30 mouse cellular contexts compared by ENCODE assay signal in genomic region chr7:68759148-68759724, GRCm38 (mm10). TPM values are rescaled to one million over a fixed set of nuclear protein-coding genes. Genes with fewer than 3 reads are reported as not detected.
DNase-seq lines count a peak whose midpoint lies in the region; ATAC-seq and TF ChIP-seq lines count a peak whose summit lies in the region.
"Had no signal": no experiment of that assay in that cellular context is flagged by ENCODE, and none has a peak within 500 bp of the region (broad histone marks: within the 10 kb centered on the region; RNA-seq: fewer than 3 reads in every experiment).

No protein-coding gene starts in this region.

- DNase-seq in induced T-regulatory cell, adult 2 months (ENCODE audit: low read depth) = peak; percentile 10
- DNase-seq in stomach, postnatal 0 days (ENCODE audit: low spot score) = no peak
- no peak for DNase-seq in left cerebral cortex, postnatal 25 days (ENCODE audit: low spot score in 2 of 2)
- DNase-seq: adrenal gland, adult 2 months; adrenal gland, postnatal 14 days; cerebellum, adult 11-12 months; cerebellum, adult 9-10 months; cerebellum, postnatal 14 days; gastrocnemius, postnatal 10 days; gastrocnemius, postnatal 36 days; heart, postnatal 10 days; heart, postnatal 36 days had no signal

- H3K4me2 ChIP-seq in kidney, embryonic 14.5 days (replicated peaks; ENCODE audit: low read depth, low read length) = no peak overlapping the region
- no peak overlapping the region for H3K4me2 ChIP-seq in stomach, postnatal 0 days (replicated peaks; ENCODE audit: low read depth)
- H3K4me2 ChIP-seq: embryonic facial prominence, embryonic 12.5 days; embryonic facial prominence, embryonic 15.5 days; forebrain, embryonic 13.5 days; heart, embryonic 12.5 days; heart, embryonic 15.5 days; hindbrain, embryonic 13.5 days had no signal

- H3K9me3 ChIP-seq in kidney, embryonic 14.5 days (ENCODE audit: control insufficient read depth, low read length) = no peaks in the 10 kb centered on the region
- H3K9me3 ChIP-seq in stomach, postnatal 0 days (ENCODE audit: control insufficient read depth, low read length) = no peaks in the 10 kb centered on the region
- H3K9me3 ChIP-seq: embryonic facial prominence, embryonic 12.5 days; embryonic facial prominence, embryonic 15.5 days; forebrain, embryonic 13.5 days; heart, embryonic 12.5 days; heart, embryonic 15.5 days; hindbrain, embryonic 10.5 days; hindbrain, embryonic 13.5 days had no signal

- no peaks in the 10 kb centered on the region for H3K4me1 ChIP-seq in kidney, embryonic 14.5 days (ENCODE audit: control insufficient read depth, insufficient read depth, low read length)
- H3K4me1 ChIP-seq in stomach, postnatal 0 days (replicated peaks; ENCODE audit: control insufficient read depth, insufficient read depth) = no peaks in the 10 kb centered on the region
- H3K4me1 ChIP-seq: embryonic facial prominence, embryonic 12.5 days; embryonic facial prominence, embryonic 15.5 days; forebrain, embryonic 13.5 days; heart, embryonic 12.5 days; heart, embryonic 15.5 days; hindbrain, embryonic 13.5 days had no signal

- peak; percentile 60 for ATAC-seq in activated CD4-positive, CD25-positive, alpha-beta regulatory T cell, adult 4 months
- peak; percentile 92 for ATAC-seq in megakaryocyte progenitor cell, adult 5-6 weeks (replicated peaks; ENCODE audit: poor library complexity)
- no peak for ATAC-seq in kidney, embryonic 14.5 days (ENCODE audit: low FRiP score, low TSS enrichment)
- ATAC-seq in stomach, postnatal 0 days (ENCODE audit: low FRiP score, low TSS enrichment) = no peak
- ATAC-seq: forebrain, embryonic 13.5 days; forebrain, embryonic 16.5 days; hindbrain, embryonic 16.5 days; intestine, postnatal 0 days; Patski had no signal

- TF ChIP-seq CTCF in stomach, postnatal 0 days (IDR thresholded peaks at IDR 0.05; ENCODE audit: low read depth) = no peak

- WGBS in kidney, embryonic 14.5 days = 83% methylated on average over 6 of the region's 6 CpGs
- 70% methylated on average over 6 of the region's 6 CpGs for WGBS in stomach, postnatal 0 days

- no peak overlapping the region for H3K27ac ChIP-seq in kidney, embryonic 14.5 days (ENCODE audit: low read depth, low read length)
- H3K27ac ChIP-seq in stomach, postnatal 0 days (replicated peaks) = no peak overlapping the region
- H3K27ac ChIP-seq: embryonic facial prominence, embryonic 12.5 days; embryonic facial prominence, embryonic 15.5 days; forebrain, embryonic 13.5 days; heart, embryonic 15.5 days; hindbrain, embryonic 10.5 days; hindbrain, embryonic 13.5 days had no signal

- intact Hi-C loops in left cerebral cortex, postnatal 25 days (cut with DNase I) = no loop called here

- no peak for TF ChIP-seq EP300 in stomach, postnatal 0 days (optimal IDR thresholded peaks at IDR 0.05)

- H3K9ac ChIP-seq in kidney, embryonic 14.5 days (ENCODE audit: low read depth, low read length) = no peak overlapping the region
- H3K9ac ChIP-seq in stomach, postnatal 0 days (ENCODE audit: low read length) = no peak overlapping the region
- H3K9ac ChIP-seq: embryonic facial prominence, embryonic 12.5 days; embryonic facial prominence, embryonic 15.5 days; forebrain, embryonic 13.5 days; heart, embryonic 12.5 days; heart, embryonic 15.5 days; hindbrain, embryonic 13.5 days had no signal

- no peaks in the 10 kb centered on the region for H3K27me3 ChIP-seq in kidney, embryonic 14.5 days (ENCODE audit: control insufficient read depth, insufficient read depth, low read length)
- H3K27me3 ChIP-seq in stomach, postnatal 0 days (ENCODE audit: control insufficient read depth, insufficient read depth, low read length) = no peaks in the 10 kb centered on the region
- H3K27me3 ChIP-seq: CH12.LX; embryonic facial prominence, embryonic 12.5 days; embryonic facial prominence, embryonic 15.5 days; heart, embryonic 12.5 days; heart, embryonic 15.5 days had no signal

- H3K4me3 ChIP-seq in kidney, embryonic 14.5 days (ENCODE audit: low read length) = no peak overlapping the region
- no peak overlapping the region for H3K4me3 ChIP-seq in stomach, postnatal 0 days (ENCODE audit: low read depth, low read length)
- H3K4me3 ChIP-seq: embryonic facial prominence, embryonic 12.5 days; embryonic facial prominence, embryonic 15.5 days; erythroblast, embryonic 14.5 days; forebrain, embryonic 13.5 days; heart, embryonic 12.5 days; heart, embryonic 15.5 days; hindbrain, embryonic 10.5 days; hindbrain, embryonic 13.5 days had no signal

- H3K36me3 ChIP-seq in kidney, embryonic 14.5 days (ENCODE audit: control insufficient read depth, insufficient read depth, low read length) = no peaks in the 10 kb centered on the region
- no peaks in the 10 kb centered on the region for H3K36me3 ChIP-seq in stomach, postnatal 0 days (ENCODE audit: control insufficient read depth, insufficient read depth, low read length)
- H3K36me3 ChIP-seq: embryonic facial prominence, embryonic 12.5 days; embryonic facial prominence, embryonic 15.5 days; G1E; heart, embryonic 12.5 days; heart, embryonic 15.5 days; hindbrain, embryonic 10.5 days; hindbrain, embryonic 13.5 days had no signal

RNA-seq across cellular contexts. Expression of gene Arrdc4, which starts 10.2 kb away (rescaled TPM):
- 1 to 10 TPM; 1.1 to 2.1 TPM for polyA plus RNA-seq in activated CD4-positive, CD25-positive, alpha-beta regulatory T cell, adult 4 months (2017; shearing (Covaris generic))
- 3.7 and 8.2 TPM in 2 replicates for total RNA-seq in megakaryocyte progenitor cell, adult 5-6 weeks (2015)
- 3.8 and 8.4 TPM in 2 replicates for total RNA-seq in megakaryocyte progenitor cell, adult 5-6 weeks (2017)
- polyA plus RNA-seq in kidney, embryonic 14.5 days (2014; fragmentation: Nextera tagmentation; extraction: Ambion mirVana) = 22.2 and 35.2 TPM in 2 replicates
- 71.9 and 76.9 TPM in 2 replicates for polyA plus RNA-seq in stomach, postnatal 0 days (2015; fragmentation: Nextera tagmentation; extraction: Ambion mirVana)
- 1 to 10 TPM; 5.9 to 9.1 TPM for total RNA-seq in left cerebral cortex, postnatal 25 days (2021)
- total RNA-seq: CH12.LX had no signal
- polyA plus RNA-seq: C2C12, G1E had no signal

Comparison
In these comparisons a context has a peak if more than half of its experiments do, and no peak if none do; other contexts are left out.
1. ATAC-seq: peak in activated CD4-positive, CD25-positive, alpha-beta regulatory T cell, adult 4 months (single experiment) and megakaryocyte progenitor cell, adult 5-6 weeks (single experiment); none in kidney, embryonic 14.5 days (single experiment) and stomach, postnatal 0 days (single experiment).